Mouse (Mus musculus): Measurements from ENCODE around the gene Mindy3. TPM values are rescaled to one million over a fixed set of nuclear protein-coding genes. Genes with fewer than 3 reads are reported as not detected.

Mindy3 gene
- polyA plus RNA-seq, 1 experiment from 2014 or later = 56.7 TPM

- ATAC-seq (ENCODE audit: low FRiP score, low TSS enrichment) = no peak; the same call in 1 of the 2 replicates
- WGBS = 95% methylated on average over 1 of the region's 1 CpGs
- Histone ChIP-seq H3K27ac (replicated peaks; ENCODE audit: low read depth, low read length) (no peak overlapping the region), H3K4me2 (ENCODE audit: low read length) (no peak overlapping the region), H3K4me1 (ENCODE audit: control insufficient read depth, insufficient read depth, low read length) (no peaks in the 10 kb centered on the region), H3K9ac (replicated peaks; ENCODE audit: low read length) (no peak overlapping the region), H3K9me3 (ENCODE audit: control insufficient read depth, low read length) (no peaks in the 10 kb centered on the region), H3K27me3 (ENCODE audit: control insufficient read depth, insufficient read depth, low read length) (no peaks in the 10 kb centered on the region), H3K4me3 (replicated peaks; ENCODE audit: low read depth, low read length) (no peak overlapping the region), H3K36me3 (ENCODE audit: control insufficient read depth, insufficient read depth, low read length) (peaks cover 14% of the 10 kb centered on the region)
- DNase-seq = peak; percentile 13
Measured at GRCm38 (mm10) chr2:12384389-12384788, 34.9 kb downstream of the Mindy3 start.

DNA sequence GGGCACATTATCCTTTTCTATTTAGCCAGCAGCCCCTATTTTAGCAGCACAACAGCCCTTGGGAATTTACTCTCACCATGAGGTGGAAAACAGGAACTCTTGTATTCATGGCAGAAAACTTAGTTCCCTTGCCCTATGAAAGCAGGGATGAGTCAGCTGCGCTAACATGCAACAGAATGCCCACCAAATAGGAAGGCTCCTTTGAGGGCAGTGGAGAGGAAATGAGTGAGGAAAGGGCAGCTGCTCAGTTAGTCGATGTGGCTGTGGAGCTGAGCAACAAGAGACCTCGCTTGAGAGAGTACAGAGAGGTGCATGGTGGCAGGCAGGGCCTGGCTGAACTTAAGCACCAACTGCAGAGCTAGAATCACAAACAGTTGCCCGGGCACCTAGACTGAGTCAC, 36.6 kb downstream of the Mindy3 start:
- no peaks in the 10 kb centered on the region for H3K9me3 ChIP-seq (ENCODE audit: control insufficient read depth, low read length)
- ATAC-seq (ENCODE audit: low FRiP score, low TSS enrichment) (no peak), DNase-seq (no peak)
- no peaks in the 10 kb centered on the region for H3K4me1 ChIP-seq (ENCODE audit: control insufficient read depth, insufficient read depth, low read length)
- H3K27me3 ChIP-seq (ENCODE audit: control insufficient read depth, insufficient read depth, low read length) = no peaks in the 10 kb centered on the region
- no peak overlapping the region for H3K4me3 ChIP-seq (replicated peaks; ENCODE audit: low read depth, low read length)
- peaks cover 14% of the 10 kb centered on the region for H3K36me3 ChIP-seq (ENCODE audit: control insufficient read depth, insufficient read depth, low read length)
- H3K9ac ChIP-seq (replicated peaks; ENCODE audit: low read length) = no peak overlapping the region
- H3K27ac ChIP-seq (replicated peaks; ENCODE audit: low read depth, low read length) = no peak overlapping the region
- WGBS = 88% methylated on average over 4 of the region's 4 CpGs
- H3K4me2 ChIP-seq (ENCODE audit: low read length) = no peak overlapping the region

GRCm38 (mm10) chr2:12380233-12380632, 39.0 kb downstream of the Mindy3 start:
- no peaks in the 10 kb centered on the region for H3K27me3 ChIP-seq (ENCODE audit: control insufficient read depth, insufficient read depth, low read length)
- WGBS = 64% methylated on average over 2 of the region's 2 CpGs
- no peak overlapping the region for H3K9ac ChIP-seq (replicated peaks; ENCODE audit: low read length)
- peaks cover 7% of the 10 kb centered on the region for H3K36me3 ChIP-seq (ENCODE audit: control insufficient read depth, insufficient read depth, low read length)
- no peak overlapping the region for H3K4me2 ChIP-seq (ENCODE audit: low read length)
- no peak for DNase-seq
- H3K9me3 ChIP-seq (ENCODE audit: control insufficient read depth, low read length) = no peaks in the 10 kb centered on the region
- no peaks in the 10 kb centered on the region for H3K4me1 ChIP-seq (ENCODE audit: control insufficient read depth, insufficient read depth, low read length)
- H3K4me3 ChIP-seq (replicated peaks; ENCODE audit: low read depth, low read length) = no peak overlapping the region
- no peak overlapping the region for H3K27ac ChIP-seq (replicated peaks; ENCODE audit: low read depth, low read length)
- no peak for ATAC-seq (ENCODE audit: low FRiP score, low TSS enrichment)

GRCm38 (mm10) chr2:12378591-12378990, 40.7 kb downstream of the Mindy3 start:
- 98% methylated on average over 5 of the region's 5 CpGs for WGBS
- ATAC-seq (ENCODE audit: low FRiP score, low TSS enrichment) = no peak

GRCm38 (mm10) chr2:12377024-12377423, 42.2 kb downstream of the Mindy3 start:
- DNase-seq (no peak), ATAC-seq (ENCODE audit: low FRiP score, low TSS enrichment) (no peak)
- no peak overlapping the region for H3K27ac ChIP-seq (replicated peaks; ENCODE audit: low read depth, low read length)
- no peak overlapping the region for H3K4me2 ChIP-seq (ENCODE audit: low read length)
- no peaks in the 10 kb centered on the region for H3K4me1 ChIP-seq (ENCODE audit: control insufficient read depth, insufficient read depth, low read length)
- no peak overlapping the region for H3K4me3 ChIP-seq (replicated peaks; ENCODE audit: low read depth, low read length)
- 0 out of 2 replicates have a peak, but pooled peaks cover 3% of the 10 kb centered on the region for H3K36me3 ChIP-seq (ENCODE audit: control insufficient read depth, insufficient read depth, low read length)
- no peaks in the 10 kb centered on the region for H3K9me3 ChIP-seq (ENCODE audit: control insufficient read depth, low read length)
- no peak overlapping the region for H3K9ac ChIP-seq (replicated peaks; ENCODE audit: low read length)
- H3K27me3 ChIP-seq (ENCODE audit: control insufficient read depth, insufficient read depth, low read length) = no peaks in the 10 kb centered on the region
- WGBS = 64% methylated on average over 1 of the region's 1 CpGs

More at GRCm38 (mm10) chr2:12378591-12378990, 40.7 kb downstream of the Mindy3 start:
- H3K9me3 ChIP-seq (ENCODE audit: control insufficient read depth, low read length) = no peaks in the 10 kb centered on the region
- no peak overlapping the region for H3K4me2 ChIP-seq (ENCODE audit: low read length)
- no peaks in the 10 kb centered on the region for H3K27me3 ChIP-seq (ENCODE audit: control insufficient read depth, insufficient read depth, low read length)
- no peak overlapping the region for H3K4me3 ChIP-seq (replicated peaks; ENCODE audit: low read depth, low read length)
- no peaks in the 10 kb centered on the region for H3K4me1 ChIP-seq (ENCODE audit: control insufficient read depth, insufficient read depth, low read length)
- DNase-seq = no peak
- 0 out of 2 replicates have a peak, but pooled peaks cover 3% of the 10 kb centered on the region for H3K36me3 ChIP-seq (ENCODE audit: control insufficient read depth, insufficient read depth, low read length)
- H3K9ac ChIP-seq (replicated peaks; ENCODE audit: low read length) = no peak overlapping the region
- no peak overlapping the region for H3K27ac ChIP-seq (replicated peaks; ENCODE audit: low read depth, low read length)

- H3K4me2 ChIP-seq (ENCODE audit: low read length) = no peak overlapping the region
- DNase-seq = no peak
- no peak overlapping the region for H3K9ac ChIP-seq (replicated peaks; ENCODE audit: low read length)
Measured at GRCm38 (mm10) chr2:12372883-12373282, 46.4 kb downstream of the Mindy3 start.

GRCm38 (mm10) chr2:12371401-12371800, 47.9 kb downstream of the Mindy3 start:
- Histone ChIP-seq H3K4me1 (ENCODE audit: control insufficient read depth, insufficient read depth, low read length) (no peaks in the 10 kb centered on the region), H3K36me3 (ENCODE audit: control insufficient read depth, insufficient read depth, low read length) (no peaks in the 10 kb centered on the region), H3K27me3 (ENCODE audit: control insufficient read depth, insufficient read depth, low read length) (no peaks in the 10 kb centered on the region), H3K9me3 (ENCODE audit: control insufficient read depth, low read length) (no peaks in the 10 kb centered on the region), H3K27ac (replicated peaks; ENCODE audit: low read depth, low read length) (no peak overlapping the region), H3K9ac (replicated peaks; ENCODE audit: low read length) (no peak overlapping the region), H3K4me3 (replicated peaks; ENCODE audit: low read depth, low read length) (no peak overlapping the region), H3K4me2 (ENCODE audit: low read length) (no peak overlapping the region)
- 99% methylated on average over 4 of the region's 4 CpGs for WGBS
- ATAC-seq (ENCODE audit: low FRiP score, low TSS enrichment) (no peak), DNase-seq (no peak)

More at GRCm38 (mm10) chr2:12372883-12373282, 46.4 kb downstream of the Mindy3 start:
- no peaks in the 10 kb centered on the region for H3K4me1 ChIP-seq (ENCODE audit: control insufficient read depth, insufficient read depth, low read length)
- no peaks in the 10 kb centered on the region for H3K27me3 ChIP-seq (ENCODE audit: control insufficient read depth, insufficient read depth, low read length)
- H3K4me3 ChIP-seq (replicated peaks; ENCODE audit: low read depth, low read length) = no peak overlapping the region
- H3K9me3 ChIP-seq (ENCODE audit: control insufficient read depth, low read length) = no peaks in the 10 kb centered on the region
- no peak overlapping the region for H3K27ac ChIP-seq (replicated peaks; ENCODE audit: low read depth, low read length)
- 90% methylated on average over 2 of the region's 2 CpGs for WGBS
- no peaks in the 10 kb centered on the region for H3K36me3 ChIP-seq (ENCODE audit: control insufficient read depth, insufficient read depth, low read length)
- ATAC-seq (ENCODE audit: low FRiP score, low TSS enrichment) = no peak

DNA sequence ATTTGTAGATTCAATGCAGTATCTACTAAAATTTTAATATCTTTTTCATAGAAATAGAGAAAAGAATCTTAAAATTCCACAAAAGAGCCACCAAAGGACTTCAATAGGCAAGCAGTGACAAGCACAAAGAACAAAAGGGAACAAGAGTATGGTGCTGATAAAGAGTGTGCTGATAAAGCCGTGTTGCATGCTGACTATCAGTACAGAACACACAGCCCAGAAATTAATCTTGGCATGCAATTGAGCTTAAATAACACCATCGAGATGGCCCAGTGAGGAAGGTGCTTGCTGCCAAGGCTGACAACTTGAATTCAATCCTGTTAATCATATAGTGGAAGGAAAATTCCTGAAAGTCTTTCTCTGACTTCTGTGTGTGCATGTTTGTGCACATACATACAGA, 50.8 kb downstream of the Mindy3 start:
- H3K4me3 ChIP-seq (replicated peaks; ENCODE audit: low read depth, low read length) = no peak overlapping the region
- no peaks in the 10 kb centered on the region for H3K4me1 ChIP-seq (ENCODE audit: control insufficient read depth, insufficient read depth, low read length)
- WGBS = 69% methylated on average over 2 of the region's 2 CpGs
- no peaks in the 10 kb centered on the region for H3K9me3 ChIP-seq (ENCODE audit: control insufficient read depth, low read length)
- ATAC-seq (ENCODE audit: low FRiP score, low TSS enrichment) (no peak), DNase-seq (no peak)
- H3K9ac ChIP-seq (replicated peaks; ENCODE audit: low read length) = no peak overlapping the region
- no peak overlapping the region for H3K4me2 ChIP-seq (ENCODE audit: low read length)
- 0 out of 2 replicates have a peak, but pooled peaks cover under 1% of the 10 kb centered on the region for H3K36me3 ChIP-seq (ENCODE audit: control insufficient read depth, insufficient read depth, low read length)
- no peak overlapping the region for H3K27ac ChIP-seq (replicated peaks; ENCODE audit: low read depth, low read length)
- H3K27me3 ChIP-seq (ENCODE audit: control insufficient read depth, insufficient read depth, low read length) = no peaks in the 10 kb centered on the region

- no peaks in the 10 kb centered on the region for H3K9me3 ChIP-seq (ENCODE audit: control insufficient read depth, low read length)
- no peak overlapping the region for H3K27ac ChIP-seq (replicated peaks; ENCODE audit: low read depth, low read length)
- H3K4me1 ChIP-seq (ENCODE audit: control insufficient read depth, insufficient read depth, low read length) = no peaks in the 10 kb centered on the region
- WGBS = 86% methylated on average over 1 of the region's 1 CpGs
- DNase-seq (no peak), ATAC-seq (ENCODE audit: low FRiP score, low TSS enrichment) (no peak)
- H3K4me2 ChIP-seq (ENCODE audit: low read length) = no peak overlapping the region
- H3K27me3 ChIP-seq (ENCODE audit: control insufficient read depth, insufficient read depth, low read length) = no peaks in the 10 kb centered on the region
- 0 out of 2 replicates have a peak, but pooled peaks cover 4% of the 10 kb centered on the region for H3K36me3 ChIP-seq (ENCODE audit: control insufficient read depth, insufficient read depth, low read length)
- H3K9ac ChIP-seq (replicated peaks; ENCODE audit: low read length) = no peak overlapping the region
- no peak overlapping the region for H3K4me3 ChIP-seq (replicated peaks; ENCODE audit: low read depth, low read length)
Measured at GRCm38 (mm10) chr2:12368016-12368415, 51.3 kb downstream of the Mindy3 start.
